Mouse (Mus musculus): ENCODE measurements at regions not wholly inside any gene's neighbourhood (a gene's known extent, or its start where the extent isn't known, plus 50 kb on each side); places are given as distances from the start of the nearest gene placed in this dataset.

- TF ChIP-seq POLR2A (IDR thresholded peaks at IDR 0.05; ENCODE audit: borderline replicate concordance, extremely low read depth, low read depth, low read length) (no peak), CTCF (IDR thresholded peaks at IDR 0.05; ENCODE audit: insufficient read depth, low read length) (no peak)
Measured at GRCm38 (mm10) chrX:93059533-93059932, 226.7 kb upstream of the Arx start.

Data from lung, adult 2 months (tissue).